In the genomic region with DNA sequence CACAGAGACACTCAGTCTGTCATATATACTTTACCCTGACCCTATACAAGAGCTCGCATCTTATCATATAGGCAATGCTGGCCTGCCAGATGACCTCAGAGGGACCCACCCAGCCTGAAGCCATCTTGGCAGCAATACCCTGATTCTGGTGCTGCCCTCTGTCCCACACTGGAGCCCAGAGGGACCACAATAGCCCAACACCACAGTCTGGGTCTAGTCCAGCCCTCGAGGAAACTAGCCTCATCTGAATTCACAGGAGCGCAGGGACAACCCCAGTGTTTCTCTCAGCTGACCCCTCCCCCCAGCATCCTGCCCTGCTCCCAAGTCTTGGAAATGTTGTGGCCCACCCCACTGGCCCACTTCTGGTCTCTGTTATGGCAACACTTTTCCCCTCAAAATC, we compare ENCODE assay signal across 32 mouse cellular contexts. TPM values are rescaled to one million over a fixed set of nuclear protein-coding genes. Genes with fewer than 3 reads are reported as not detected.
DNase-seq lines count a peak whose midpoint lies in the region; ATAC-seq and TF ChIP-seq lines count a peak whose summit lies in the region.
"Had no signal": no experiment of that assay in that cellular context is flagged by ENCODE, and none has a peak within 500 bp of the region (broad histone marks: within the 10 kb centered on the region; RNA-seq: fewer than 3 reads in every experiment).

No protein-coding gene starts in this region.

- no peak overlapping the region for H3K27ac ChIP-seq in hindbrain, postnatal 0 days
- no peak overlapping the region for H3K27ac ChIP-seq in hindbrain, embryonic 16.5 days (ENCODE audit: low read depth, low read length)
- 0 out of 2 replicates have a peak overlapping the region, but pooled peaks have one; percentile 49 for H3K27ac ChIP-seq in midbrain, embryonic 10.5 days (replicated peaks)
- H3K27ac ChIP-seq in midbrain, embryonic 13.5 days = no peak overlapping the region
- H3K27ac ChIP-seq: forebrain, embryonic 10.5 days; forebrain, embryonic 13.5 days; heart, embryonic 15.5 days; hindbrain, embryonic 10.5 days; hindbrain, embryonic 13.5 days; intestine, embryonic 15.5 days had no signal

- TF ChIP-seq CTCF in hindbrain, postnatal 0 days (IDR thresholded peaks at IDR 0.05; ENCODE audit: low read depth) = no peak

- H3ac ChIP-seq in myocyte (ENCODE audit: control insufficient read depth, insufficient read length) = no peak overlapping the region

- WGBS in hindbrain, postnatal 0 days = 65% methylated on average over 3 of the region's 3 CpGs
- WGBS in hindbrain, embryonic 16.5 days = 79% methylated on average over 3 of the region's 3 CpGs
- WGBS in midbrain, embryonic 10.5 days = 78% methylated on average over 3 of the region's 3 CpGs
- 78% methylated on average over 3 of the region's 3 CpGs for WGBS in midbrain, embryonic 13.5 days

- no peaks in the 10 kb centered on the region for H3K27me3 ChIP-seq in hindbrain, postnatal 0 days (ENCODE audit: insufficient read depth, low read length)
- no peaks in the 10 kb centered on the region for H3K27me3 ChIP-seq in hindbrain, embryonic 16.5 days (replicated peaks; ENCODE audit: control insufficient read depth, insufficient read depth, low read length)
- peaks cover 6% of the 10 kb centered on the region; the same call in 1 of the 2 replicates for H3K27me3 ChIP-seq in midbrain, embryonic 10.5 days (ENCODE audit: low read depth, poor library complexity, severe bottlenecking)
- no peaks in the 10 kb centered on the region for H3K27me3 ChIP-seq in midbrain, embryonic 13.5 days
- H3K27me3 ChIP-seq in myocyte (ENCODE audit: control insufficient read depth, insufficient read depth, insufficient read length) = peaks cover 25% of the 10 kb centered on the region
- H3K27me3 ChIP-seq: forebrain, embryonic 13.5 days; heart, embryonic 15.5 days; hindbrain, embryonic 13.5 days; intestine, embryonic 15.5 days had no signal

- peak; percentile 32 for DNase-seq in cerebellum, postnatal 10 days
- DNase-seq in cerebellum, postnatal 14 days = no peak
- DNase-seq in hindbrain, postnatal 0 days (ENCODE audit: low spot score) = peak; percentile 14
- DNase-seq in midbrain, embryonic 10.5 days (ENCODE audit: low spot score) = no peak
- no peak for DNase-seq in T-cell, adult 2 months (ENCODE audit: low spot score)
- DNase-seq: cerebellum, adult 11 months; cerebellum, adult 2 months; cerebellum, adult 9-11 months; forebrain, postnatal 0 days; heart, postnatal 10 days; heart, postnatal 36 days had no signal

- no peaks in the 10 kb centered on the region for H3K4me1 ChIP-seq in hindbrain, postnatal 0 days (ENCODE audit: insufficient read depth, low read length)
- H3K4me1 ChIP-seq in hindbrain, embryonic 16.5 days (ENCODE audit: control insufficient read depth, insufficient read depth, low read depth, low read length) = no peaks in the 10 kb centered on the region
- H3K4me1 ChIP-seq in midbrain, embryonic 10.5 days = peaks cover 9% of the 10 kb centered on the region
- H3K4me1 ChIP-seq in midbrain, embryonic 13.5 days (replicated peaks) = no peaks in the 10 kb centered on the region
- H3K4me1 ChIP-seq: forebrain, embryonic 13.5 days; hindbrain, embryonic 13.5 days had no signal

- no peak overlapping the region for H3K4me3 ChIP-seq in hindbrain, postnatal 0 days (ENCODE audit: low read length)
- no peak overlapping the region for H3K4me3 ChIP-seq in hindbrain, embryonic 16.5 days (ENCODE audit: low read length)
- H3K4me3 ChIP-seq in midbrain, embryonic 10.5 days = no peak overlapping the region
- no peak overlapping the region for H3K4me3 ChIP-seq in midbrain, embryonic 13.5 days (replicated peaks)
- H3K4me3 ChIP-seq in myocyte = no peak overlapping the region
- H3K4me3 ChIP-seq: forebrain, embryonic 10.5 days; forebrain, embryonic 13.5 days; heart, embryonic 12.5 days; heart, embryonic 15.5 days; hindbrain, embryonic 10.5 days; hindbrain, embryonic 13.5 days; intestine, embryonic 15.5 days had no signal

- TF ChIP-seq POLR2A in myocyte (IDR thresholded peaks at IDR 0.05; ENCODE audit: insufficient read length, low read depth) = no peak

- no peaks in the 10 kb centered on the region for H3K36me3 ChIP-seq in hindbrain, postnatal 0 days (ENCODE audit: insufficient read depth, low read length)
- no peaks in the 10 kb centered on the region for H3K36me3 ChIP-seq in hindbrain, embryonic 16.5 days (ENCODE audit: control insufficient read depth, insufficient read depth, low read length)
- no peaks in the 10 kb centered on the region for H3K36me3 ChIP-seq in midbrain, embryonic 10.5 days
- no peaks in the 10 kb centered on the region for H3K36me3 ChIP-seq in midbrain, embryonic 13.5 days
- peaks cover 4% of the 10 kb centered on the region for H3K36me3 ChIP-seq in myocyte (ENCODE audit: control insufficient read depth, insufficient read depth)
- H3K36me3 ChIP-seq: forebrain, embryonic 10.5 days; heart, embryonic 12.5 days; heart, embryonic 15.5 days; hindbrain, embryonic 10.5 days; hindbrain, embryonic 13.5 days; intestine, embryonic 15.5 days had no signal

- ATAC-seq in hindbrain, postnatal 0 days = peak; percentile 73; the same call in 1 of the 2 replicates
- ATAC-seq in hindbrain, embryonic 16.5 days = no peak
- ATAC-seq in midbrain, embryonic 13.5 days = no peak
- ATAC-seq: forebrain, embryonic 13.5 days; forebrain, postnatal 0 days; intestine, embryonic 15.5 days; Patski had no signal

- no peaks in the 10 kb centered on the region for H3K79me2 ChIP-seq in myocyte (ENCODE audit: control insufficient read depth, insufficient read depth)

- H3K9me3 ChIP-seq in hindbrain, postnatal 0 days (ENCODE audit: low read length) = no peaks in the 10 kb centered on the region
- no peaks in the 10 kb centered on the region for H3K9me3 ChIP-seq in hindbrain, embryonic 16.5 days (ENCODE audit: control insufficient read depth, low read length)
- no peaks in the 10 kb centered on the region for H3K9me3 ChIP-seq in midbrain, embryonic 10.5 days (replicated peaks)
- H3K9me3 ChIP-seq in midbrain, embryonic 13.5 days = no peaks in the 10 kb centered on the region
- H3K9me3 ChIP-seq: forebrain, embryonic 10.5 days; forebrain, embryonic 13.5 days; heart, embryonic 12.5 days; heart, embryonic 15.5 days; hindbrain, embryonic 10.5 days; hindbrain, embryonic 13.5 days; intestine, embryonic 15.5 days had no signal

- H3K9ac ChIP-seq in hindbrain, postnatal 0 days (replicated peaks; ENCODE audit: low read length) = no peak overlapping the region
- no peak overlapping the region for H3K9ac ChIP-seq in hindbrain, embryonic 16.5 days (ENCODE audit: low read depth, low read length)
- no peak overlapping the region for H3K9ac ChIP-seq in midbrain, embryonic 13.5 days (replicated peaks)
- H3K9ac ChIP-seq: forebrain, embryonic 13.5 days; forebrain, postnatal 0 days; heart, embryonic 12.5 days; heart, embryonic 15.5 days; hindbrain, embryonic 13.5 days; intestine, embryonic 15.5 days had no signal

- no peak overlapping the region for H3K4me2 ChIP-seq in hindbrain, postnatal 0 days (ENCODE audit: low read depth, low read length)
- H3K4me2 ChIP-seq in hindbrain, embryonic 16.5 days (ENCODE audit: low read length) = no peak overlapping the region
- H3K4me2 ChIP-seq in midbrain, embryonic 13.5 days (replicated peaks) = no peak overlapping the region
- peak overlapping the region; percentile 65 for H3K4me2 ChIP-seq in myocyte (ENCODE audit: low read depth)
- H3K4me2 ChIP-seq: forebrain, embryonic 13.5 days; heart, embryonic 12.5 days; heart, embryonic 15.5 days; hindbrain, embryonic 13.5 days; intestine, embryonic 15.5 days had no signal

RNA-seq across cellular contexts. Expression of gene Scn4a, which starts 1.8 kb away (rescaled TPM):
- total RNA-seq in hindbrain, postnatal 0 days (2014; rRNA removed) = under 0.01 and 0.22 TPM in 2 replicates
- polyA plus RNA-seq in hindbrain, postnatal 0 days (2015; fragmentation: Nextera tagmentation; extraction: Ambion mirVana) = 0.04 TPM in 1 of 2 replicates, not detected in the other
- polyA plus RNA-seq in hindbrain, embryonic 16.5 days (2015; fragmentation: Nextera tagmentation; extraction: Ambion mirVana) = 0.06 TPM in 1 of 2 replicates, not detected in the other
- polyA plus RNA-seq in midbrain, embryonic 10.5 days (2016; fragmentation: Nextera tagmentation; extraction: Ambion mirVana) = 0.10 and 0.15 TPM in 2 replicates
- 0.05 TPM in 1 of 2 replicates, not detected in the other for polyA plus RNA-seq in midbrain, embryonic 13.5 days (2015; fragmentation: Nextera tagmentation; extraction: Ambion mirVana)
- polyA plus RNA-seq in myocyte (2012; fragmentation: generic; extraction: Trizol) = 15.3 TPM
- total RNA-seq: forebrain, postnatal 0 days; granulocyte monocyte progenitor cell, adult 5-6 weeks had no signal
- polyA plus RNA-seq: forebrain, embryonic 10.5 days; forebrain, embryonic 13.5 days had no signal

RNA-seq across cellular contexts. Expression of gene Prr29, which starts 14.0 kb away (rescaled TPM):
- not detected in 2 replicates for total RNA-seq in hindbrain, postnatal 0 days (2014; rRNA removed)
- not detected in 2 replicates for polyA plus RNA-seq in hindbrain, postnatal 0 days (2015; fragmentation: Nextera tagmentation; extraction: Ambion mirVana)
- polyA plus RNA-seq in hindbrain, embryonic 16.5 days (2015; fragmentation: Nextera tagmentation; extraction: Ambion mirVana) = not detected in 2 replicates
- 0.10 TPM in 1 of 2 replicates, not detected in the other for polyA plus RNA-seq in midbrain, embryonic 10.5 days (2016; fragmentation: Nextera tagmentation; extraction: Ambion mirVana)
- polyA plus RNA-seq in midbrain, embryonic 13.5 days (2015; fragmentation: Nextera tagmentation; extraction: Ambion mirVana) = not detected in 2 replicates
- polyA plus RNA-seq in myocyte (2012; fragmentation: generic; extraction: Trizol) = 0.32 TPM
- total RNA-seq: adrenal gland, adult 2 months; adrenal gland, postnatal 14 days; adrenal gland, postnatal 4 days; ES-E14; forebrain, postnatal 0 days; granulocyte monocyte progenitor cell, adult 5-6 weeks had no signal
- polyA plus RNA-seq: adrenal gland, adult 2 months; embryonic facial prominence, embryonic 11.5 days; forebrain, embryonic 10.5 days; forebrain, embryonic 13.5 days; frontal cortex, adult 2 months; heart, embryonic 12.5 days; hindbrain, embryonic 10.5 days; hindbrain, embryonic 13.5 days; Patski had no signal

RNA-seq across cellular contexts. Expression of gene Icam2, which starts 36.6 kb away (rescaled TPM):
- 3.8 and 11.4 TPM in 2 replicates for total RNA-seq in hindbrain, postnatal 0 days (2014; rRNA removed)
- 8.4 TPM in 2 replicates for polyA plus RNA-seq in hindbrain, postnatal 0 days (2015; fragmentation: Nextera tagmentation; extraction: Ambion mirVana)
- polyA plus RNA-seq in hindbrain, embryonic 16.5 days (2015; fragmentation: Nextera tagmentation; extraction: Ambion mirVana) = 15.1 and 17.6 TPM in 2 replicates
- polyA plus RNA-seq in midbrain, embryonic 10.5 days (2016; fragmentation: Nextera tagmentation; extraction: Ambion mirVana) = 13.4 and 15.0 TPM in 2 replicates
- 8.5 and 10.7 TPM in 2 replicates for polyA plus RNA-seq in midbrain, embryonic 13.5 days (2015; fragmentation: Nextera tagmentation; extraction: Ambion mirVana)
- polyA plus RNA-seq in myocyte (2012; fragmentation: generic; extraction: Trizol) = not detected
- polyA plus RNA-seq: Patski had no signal

RNA-seq across cellular contexts. Expression of gene Cd79b, which starts 36.7 kb away (rescaled TPM):
- 0.25 and 0.63 TPM in 2 replicates for total RNA-seq in hindbrain, postnatal 0 days (2014; rRNA removed)
- 1.3 and 1.7 TPM in 2 replicates for polyA plus RNA-seq in hindbrain, postnatal 0 days (2015; fragmentation: Nextera tagmentation; extraction: Ambion mirVana)
- 0.85 and 1.5 TPM in 2 replicates for polyA plus RNA-seq in hindbrain, embryonic 16.5 days (2015; fragmentation: Nextera tagmentation; extraction: Ambion mirVana)
- 0.99 TPM in 2 replicates for polyA plus RNA-seq in midbrain, embryonic 10.5 days (2016; fragmentation: Nextera tagmentation; extraction: Ambion mirVana)
- 0.50 and 0.66 TPM in 2 replicates for polyA plus RNA-seq in midbrain, embryonic 13.5 days (2015; fragmentation: Nextera tagmentation; extraction: Ambion mirVana)
- polyA plus RNA-seq in myocyte (2012; fragmentation: generic; extraction: Trizol) = not detected

RNA-seq across cellular contexts. Expression of gene Gh, which starts 49.6 kb away (rescaled TPM):
- not detected in 2 replicates for total RNA-seq in hindbrain, postnatal 0 days (2014; rRNA removed)
- not detected in 2 replicates for polyA plus RNA-seq in hindbrain, postnatal 0 days (2015; fragmentation: Nextera tagmentation; extraction: Ambion mirVana)
- polyA plus RNA-seq in hindbrain, embryonic 16.5 days (2015; fragmentation: Nextera tagmentation; extraction: Ambion mirVana) = 0.61 TPM in 1 of 2 replicates, not detected in the other
- not detected in 2 replicates for polyA plus RNA-seq in midbrain, embryonic 10.5 days (2016; fragmentation: Nextera tagmentation; extraction: Ambion mirVana)
- not detected in 2 replicates for polyA plus RNA-seq in midbrain, embryonic 13.5 days (2015; fragmentation: Nextera tagmentation; extraction: Ambion mirVana)
- polyA plus RNA-seq in myocyte (2012; fragmentation: generic; extraction: Trizol) = not detected
- total RNA-seq: adrenal gland, adult 2 months; adrenal gland, postnatal 14 days; ES-E14; forebrain, postnatal 0 days; gastrocnemius, adult 8-10 months; gastrocnemius, postnatal 25 days; granulocyte monocyte progenitor cell, adult 5-6 weeks; heart, postnatal 10 days; heart, postnatal 36 days had no signal
- polyA plus RNA-seq: adrenal gland, adult 2 months; cerebellum, adult 2 months; embryonic facial prominence, embryonic 11.5 days; embryonic facial prominence, embryonic 14.5 days; forebrain, embryonic 10.5 days; forebrain, embryonic 13.5 days; forebrain, postnatal 0 days; heart, embryonic 12.5 days; heart, embryonic 15.5 days; hindbrain, embryonic 10.5 days; hindbrain, embryonic 13.5 days; intestine, embryonic 15.5 days; Patski had no signal

Comparison
In these comparisons a context has a peak if more than half of its experiments do, and no peak if none do; other contexts are left out.
1. DNase-seq: peak in cerebellum, postnatal 10 days (2 of 2) and hindbrain, postnatal 0 days (single experiment); none in cerebellum, postnatal 14 days (0 of 2), midbrain, embryonic 10.5 days (single experiment) and T-cell, adult 2 months (single experiment).
2. RNA of gene Scn4a, which starts 1.8 kb away (polyA plus RNA-seq): 15.3 TPM in myocyte (single experiment); 0.10 to 0.15 TPM in midbrain, embryonic 10.5 days, 0.05 TPM in midbrain, embryonic 13.5 days, 0.04 TPM in hindbrain, postnatal 0 days and 0.06 TPM in hindbrain, embryonic 16.5 days; every median in the first group is over 10 times any median in the second.